Mouse (Mus musculus) neural tube, embryonic 11.5 days (tissue): ENCODE measurements around the gene Fndc10. TPM values are rescaled to one million over a fixed set of nuclear protein-coding genes. Genes with fewer than 3 reads are reported as not detected.

Experiments
- polyA plus RNA-seq: library from polyadenylated mRNA; unstranded; fragments of >200 nt; fragmentation: Nextera tagmentation; extraction: Ambion mirVana; gene quantifications from 2 replicates; pipeline ENCODE4 v1.2.1, GENCODE M21; 2014

Fndc10 gene
- polyA plus RNA-seq, 1 experiment from 2014 or later: 2.2 TPM

Other genes with a start within 250 kb of the Fndc10 start
- gene Tmem52, start 225.2 kb upstream of the Fndc10 start, polyA plus RNA-seq: not detected in 2 replicates
- gene Gnb1, start 203.0 kb upstream of the Fndc10 start, polyA plus RNA-seq: 778 and 796 TPM in 2 replicates
- gene Nadk, start 132.0 kb upstream of the Fndc10 start, polyA plus RNA-seq: 107 and 110 TPM in 2 replicates
- gene Slc35e2, start 92.9 kb upstream of the Fndc10 start, polyA plus RNA-seq: 18.3 and 18.7 TPM in 2 replicates
- 70.5 and 74.7 TPM in 2 replicates for gene Cdk11b, start 69.5 kb upstream of the Fndc10 start, polyA plus RNA-seq
- not detected in 2 replicates for gene Gm10563, start 48.9 kb upstream of the Fndc10 start, polyA plus RNA-seq
- 3.2 and 4.0 TPM in 2 replicates for gene Mmp23, start 41.0 kb upstream of the Fndc10 start, polyA plus RNA-seq
- gene Mib2, start 25.1 kb upstream of the Fndc10 start, polyA plus RNA-seq: 13.3 and 14.5 TPM in 2 replicates
- 154 and 158 TPM in 2 replicates for gene Ssu72, start 10.5 kb downstream of the Fndc10 start, polyA plus RNA-seq
- gene Tmem240, start 40.5 kb downstream of the Fndc10 start, polyA plus RNA-seq: 0.64 and 1.3 TPM in 2 replicates
- gene Atad3a, start 66.8 kb downstream of the Fndc10 start, polyA plus RNA-seq: 92.4 and 101 TPM in 2 replicates
- 11.7 and 13.1 TPM in 2 replicates for gene Vwa1, start 80.4 kb downstream of the Fndc10 start, polyA plus RNA-seq
- gene Tmem88b, start 91.5 kb downstream of the Fndc10 start, polyA plus RNA-seq: 0.33 and 0.49 TPM in 2 replicates
- gene Ankrd65, start 96.1 kb downstream of the Fndc10 start, polyA plus RNA-seq: not detected in 2 replicates
- 225 and 246 TPM in 2 replicates for gene Mrpl20, start 108.5 kb downstream of the Fndc10 start, polyA plus RNA-seq
- 172 and 188 TPM in 2 replicates for gene Ccnl2, start 118.1 kb downstream of the Fndc10 start, polyA plus RNA-seq
- 129 TPM in 2 replicates for gene Aurkaip1, start 136.9 kb downstream of the Fndc10 start, polyA plus RNA-seq
- gene Mxra8, start 145.3 kb downstream of the Fndc10 start, polyA plus RNA-seq: 33.6 and 38.5 TPM in 2 replicates
- 14.2 and 15.1 TPM in 2 replicates for gene Dvl1, start 153.1 kb downstream of the Fndc10 start, polyA plus RNA-seq
- 0.45 and 0.48 TPM in 2 replicates for gene Tas1r3, start 169.0 kb downstream of the Fndc10 start, polyA plus RNA-seq
- 23.4 and 28.3 TPM in 2 replicates for gene Cptp, start 175.1 kb downstream of the Fndc10 start, polyA plus RNA-seq
- gene Ints11, start 175.2 kb downstream of the Fndc10 start, polyA plus RNA-seq: 89.7 and 95.0 TPM in 2 replicates
- 37.5 and 42.2 TPM in 2 replicates for gene Pusl1, start 197.4 kb downstream of the Fndc10 start, polyA plus RNA-seq
- 44.3 and 45.4 TPM in 2 replicates for gene Acap3, start 197.5 kb downstream of the Fndc10 start, polyA plus RNA-seq
- gene Ube2j2, start 249.5 kb downstream of the Fndc10 start, polyA plus RNA-seq: 154 and 162 TPM in 2 replicates